Mouse (Mus musculus) intestine, postnatal 0 days (tissue): ENCODE measurements at regions not wholly inside any gene's neighbourhood (a gene's known extent, or its start where the extent isn't known, plus 50 kb on each side); places are given as distances from the start of the nearest gene placed in this dataset.

ENCODE experiments used
- ATAC-seq: fragments of 200-750 bp; cut with Nextera tagmentation; 2 replicates; pipeline ENCODE4 v1.8.0; 2017; ENCODE audit warnings: mild to moderate bottlenecking, moderate TSS enrichment, moderate library complexity
- H3K27ac ChIP-seq: fragments of 300-500 bp; sonication (generic); 2 replicates; pipeline ENCODE4 v1.5.1; 2014; ENCODE audit warnings: mild to moderate bottlenecking, low read depth, low read length, moderate library complexity
- H3K27me3 ChIP-seq: fragments of 300-500 bp; sonication (generic); replicated peaks from 2 replicates; pipeline ENCODE4 v1.6.1; 2014; ENCODE audit warnings: low read length, mixed read lengths; ENCODE audit not compliant: control insufficient read depth, insufficient read depth
- H3K36me3 ChIP-seq: fragments of 300-500 bp; sonication (generic); 2 replicates; pipeline ENCODE4 v1.6.1; 2014; ENCODE audit warnings: mild to moderate bottlenecking, moderate library complexity; ENCODE audit not compliant: control insufficient read depth, insufficient read depth
- H3K4me1 ChIP-seq: fragments of 300-500 bp; sonication (generic); replicated peaks from 2 replicates; pipeline ENCODE4 v1.6.1; 2014; ENCODE audit warnings: antibody characterized with exemption, low read length, mixed read lengths; ENCODE audit not compliant: control insufficient read depth, insufficient read depth
- H3K4me2 ChIP-seq: fragments of 300-500 bp; sonication (generic); replicated peaks from 2 replicates; pipeline ENCODE4 v1.6.1; 2014; ENCODE audit warnings: low read depth, mild to moderate bottlenecking, moderate library complexity
- H3K4me3 ChIP-seq: fragments of 300-500 bp; sonication (generic); 2 replicates; pipeline ENCODE4 v1.5.1; 2014; ENCODE audit warnings: low read depth, low read length
- H3K9ac ChIP-seq: fragments of 300-500 bp; sonication (generic); 2 replicates; pipeline ENCODE4 v1.6.1; 2014; ENCODE audit warnings: mild to moderate bottlenecking, low read depth, low read length
- H3K9me3 ChIP-seq: fragments of 300-500 bp; sonication (generic); 2 replicates; pipeline ENCODE4 v1.6.1; 2016; ENCODE audit warnings: mixed run types; ENCODE audit not compliant: control insufficient read depth
- CTCF ChIP-seq: sonication (generic); IDR thresholded peaks from 2 replicates; pipeline ENCODE4 v1.5.1; 2016; ENCODE audit warnings: low read depth, mild to moderate bottlenecking, control low read depth, antibody characterized with exemption, moderate library complexity
- WGBS: fragments of 180-500 bp; shearing (Covaris S2); extraction: QIAGEN DNeasy Blood & Tissue Kit; methylation state at CpG from one replicate; pipeline ENCODE4 v1.1.7; 2014; 5-methylcytosine and 5-hydroxymethylcytosine counted together

DNA sequence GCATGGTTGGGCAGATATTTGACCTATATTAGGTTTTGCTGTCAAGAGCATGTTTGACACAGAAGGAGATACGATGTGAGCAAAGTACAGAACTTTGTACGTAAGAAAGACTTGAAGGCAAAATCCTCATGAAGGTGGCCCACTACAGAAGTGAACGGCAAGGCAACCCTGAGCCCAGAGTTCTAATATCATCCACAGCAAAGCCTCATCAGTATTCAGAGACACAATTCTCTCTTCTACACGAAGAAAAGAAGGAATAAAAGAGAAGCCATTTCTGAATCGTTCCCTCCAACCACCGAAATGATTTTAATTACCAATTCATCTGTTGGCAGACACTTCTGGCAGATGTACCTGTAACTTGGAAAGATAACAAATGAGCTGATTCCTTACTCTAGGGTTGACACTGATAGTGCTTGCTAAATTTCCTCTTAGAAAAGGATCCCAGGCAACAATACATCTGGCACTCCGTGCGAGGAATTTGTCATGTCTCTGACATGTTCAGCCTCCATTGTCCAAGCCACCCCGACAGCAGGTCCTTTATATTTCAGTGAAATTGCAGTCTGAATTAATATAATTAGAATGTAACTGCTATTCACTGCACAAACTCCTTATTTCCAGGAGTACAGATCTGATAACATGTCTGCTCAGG, 130.3 kb downstream of the Btg1 start:
- no peak for ATAC-seq
- no peaks in the 10 kb centered on the region; the same call in 1 of the 2 replicates for H3K4me1 ChIP-seq
- TF ChIP-seq CTCF = no peak
- H3K27me3 ChIP-seq = no peaks in the 10 kb centered on the region
- WGBS = 88% methylated on average over 9 of the region's 9 CpGs
- H3K4me2 ChIP-seq = no peak overlapping the region
- no peak overlapping the region for H3K9ac ChIP-seq
- H3K4me3 ChIP-seq = no peak overlapping the region
- H3K9me3 ChIP-seq = no peaks in the 10 kb centered on the region
- H3K27ac ChIP-seq = no peak overlapping the region
- H3K36me3 ChIP-seq = no peaks in the 10 kb centered on the region

DNA sequence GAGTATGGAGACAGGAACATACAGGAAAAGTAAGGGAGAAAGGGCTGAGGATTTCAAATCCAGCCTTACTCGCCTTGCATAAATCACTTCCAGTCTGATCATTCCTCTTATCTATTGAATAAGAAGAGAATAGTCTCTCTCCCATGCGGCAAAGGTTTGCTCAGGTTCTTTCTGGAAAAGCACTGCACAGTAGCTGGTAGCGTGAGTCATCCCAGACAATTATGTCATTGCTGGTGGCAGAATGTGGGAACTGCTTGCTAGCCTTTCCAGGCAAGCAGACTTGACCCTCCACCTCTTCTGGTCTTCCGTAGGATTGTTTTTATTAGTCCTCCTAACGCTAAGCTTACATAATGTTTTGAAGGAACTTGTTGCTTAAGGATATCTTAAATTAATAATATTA, 134.1 kb downstream of the Btg1 start:
- Histone ChIP-seq H3K36me3 (no peaks in the 10 kb centered on the region), H3K4me3 (no peak overlapping the region), H3K27ac (no peak overlapping the region), H3K4me2 (peak overlapping the region; percentile 54; the same call in 1 of the 2 replicates), H3K9ac (no peak overlapping the region), H3K9me3 (no peaks in the 10 kb centered on the region), H3K27me3 (no peaks in the 10 kb centered on the region), H3K4me1 (no peaks in the 10 kb centered on the region; the same call in 1 of the 2 replicates)
- WGBS = 27% methylated on average over 5 of the region's 5 CpGs
- ATAC-seq = no peak
- no peak for TF ChIP-seq CTCF

DNA sequence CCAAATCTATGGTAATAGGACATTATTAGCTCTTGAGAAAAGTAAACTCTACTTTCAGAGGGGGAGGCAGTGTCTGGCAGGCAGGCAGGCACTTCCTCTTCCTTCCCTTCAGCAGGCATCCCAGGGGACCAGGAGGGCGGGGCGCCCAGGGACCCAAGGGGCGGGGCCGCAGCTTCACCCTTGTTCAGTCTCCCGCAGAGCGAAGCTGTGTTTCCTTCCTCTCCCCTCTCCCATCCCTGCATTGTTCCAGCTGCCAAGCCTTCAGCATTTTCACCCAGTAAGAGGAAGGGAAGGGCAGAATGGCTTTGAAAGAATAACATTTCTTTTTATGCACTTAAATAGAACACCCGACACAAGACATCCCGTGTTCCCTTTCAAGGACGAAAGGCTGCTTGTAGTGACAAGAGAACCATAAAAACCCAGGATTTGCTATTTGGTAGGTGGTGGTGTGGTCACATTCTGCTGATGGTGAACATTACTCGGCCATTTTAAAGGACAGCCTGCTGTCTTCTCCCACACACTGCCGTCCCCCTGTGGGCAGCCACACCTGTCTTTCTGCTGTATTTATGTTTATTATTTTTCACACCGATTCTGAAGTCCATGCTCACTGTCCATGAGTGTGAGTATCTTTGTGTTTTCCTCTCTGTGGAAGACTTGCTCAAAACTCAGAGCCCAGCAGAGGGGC, 134.9 kb downstream of the Btg1 start:
- TF ChIP-seq CTCF = no peak
- ATAC-seq = peak; percentile 77; the same call in 1 of the 2 replicates
- peak overlapping the region; percentile 54 for H3K4me2 ChIP-seq
- H3K4me3 ChIP-seq = no peak overlapping the region
- H3K27ac ChIP-seq = no peak overlapping the region
- H3K9ac ChIP-seq = no peak overlapping the region
- H3K4me1 ChIP-seq = no peaks in the 10 kb centered on the region; the same call in 1 of the 2 replicates
- WGBS = 9% methylated on average over 12 of the region's 12 CpGs
- H3K9me3 ChIP-seq = no peaks in the 10 kb centered on the region
- H3K27me3 ChIP-seq = no peaks in the 10 kb centered on the region
- H3K36me3 ChIP-seq = no peaks in the 10 kb centered on the region

DNA sequence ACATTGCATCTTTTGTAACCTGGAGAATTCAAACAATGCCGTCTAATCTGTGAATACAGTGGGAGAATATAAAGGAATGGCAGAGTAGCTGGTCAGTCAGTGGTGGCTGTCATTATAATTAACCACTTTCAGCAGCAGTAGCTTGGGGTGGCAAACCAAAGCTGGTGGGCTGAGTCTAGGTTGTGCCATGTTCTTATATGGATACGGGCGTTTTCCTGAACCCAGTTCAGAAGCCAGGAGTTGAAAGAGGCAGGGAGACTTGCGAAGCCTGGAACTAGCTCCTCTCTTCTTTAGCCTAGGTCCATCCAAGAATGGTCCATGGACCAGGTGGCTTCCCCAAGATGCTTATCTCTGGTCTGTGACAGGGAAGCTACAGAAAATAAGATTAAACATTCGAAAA, 135.7 kb downstream of the Btg1 start:
- no peak for ATAC-seq
- WGBS = 96% methylated on average over 5 of the region's 5 CpGs
- no peaks in the 10 kb centered on the region; the same call in 1 of the 2 replicates for H3K4me1 ChIP-seq
- H3K4me3 ChIP-seq = no peak overlapping the region
- no peak overlapping the region for H3K9ac ChIP-seq
- H3K4me2 ChIP-seq = no peak overlapping the region
- H3K9me3 ChIP-seq = no peaks in the 10 kb centered on the region
- no peaks in the 10 kb centered on the region for H3K27me3 ChIP-seq
- no peak overlapping the region for H3K27ac ChIP-seq
- no peak for TF ChIP-seq CTCF
- no peaks in the 10 kb centered on the region for H3K36me3 ChIP-seq

DNA sequence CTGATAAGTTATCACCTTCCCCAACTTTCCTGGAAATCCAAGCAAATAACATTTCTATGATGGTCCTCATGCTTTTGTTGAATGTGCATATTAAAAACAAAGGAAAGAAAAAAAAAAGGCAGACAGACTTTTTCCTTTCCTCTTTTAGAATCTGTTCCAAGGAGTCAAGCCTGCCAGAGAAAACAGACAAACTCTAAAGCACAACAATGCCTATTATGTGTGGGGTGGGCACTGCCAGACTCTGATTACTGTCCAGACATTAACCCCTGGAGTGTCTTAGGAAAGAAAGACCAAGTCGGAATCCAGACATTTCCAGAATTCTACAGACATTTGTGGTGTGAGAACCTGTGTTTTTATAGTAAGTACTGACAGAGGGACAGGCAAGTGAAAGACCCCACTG, 136.7 kb downstream of the Btg1 start:
- H3K9me3 ChIP-seq = no peaks in the 10 kb centered on the region
- no peaks in the 10 kb centered on the region for H3K27me3 ChIP-seq
- H3K4me1 ChIP-seq = no peaks in the 10 kb centered on the region; the same call in 1 of the 2 replicates
- ATAC-seq = no peak
- H3K36me3 ChIP-seq = no peaks in the 10 kb centered on the region
- H3K27ac ChIP-seq = no peak overlapping the region
- WGBS = 81% methylated on average over 1 of the region's 1 CpGs
- TF ChIP-seq CTCF = no peak
- H3K4me3 ChIP-seq = no peak overlapping the region
- no peak overlapping the region for H3K4me2 ChIP-seq
- H3K9ac ChIP-seq = no peak overlapping the region

DNA sequence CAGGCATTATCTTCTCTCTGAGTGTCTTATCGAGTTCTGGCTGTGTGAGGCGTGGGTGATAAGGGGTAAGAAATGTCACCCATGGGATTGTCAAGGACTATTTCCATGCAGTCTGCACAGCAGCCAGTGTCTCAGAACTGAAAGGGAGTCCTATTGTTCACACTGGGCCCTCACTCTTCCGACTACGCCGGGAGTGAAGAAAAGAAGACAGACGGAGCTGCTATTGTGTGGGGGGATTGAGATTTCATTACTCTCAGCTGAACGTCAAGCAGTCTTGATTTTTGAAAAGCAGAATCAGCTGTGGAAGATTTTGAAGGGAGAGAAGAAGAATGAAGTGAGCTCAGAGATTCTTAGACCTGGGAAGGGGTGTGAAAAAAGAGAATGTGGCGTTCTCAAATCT, 138.9 kb downstream of the Btg1 start:
- Histone ChIP-seq H3K9me3 (no peaks in the 10 kb centered on the region), H3K4me3 (no peak overlapping the region), H3K36me3 (no peaks in the 10 kb centered on the region), H3K4me2 (no peak overlapping the region), H3K4me1 (no peaks in the 10 kb centered on the region; the same call in 1 of the 2 replicates), H3K9ac (no peak overlapping the region), H3K27me3 (no peaks in the 10 kb centered on the region), H3K27ac (no peak overlapping the region)
- TF ChIP-seq CTCF = no peak
- WGBS = 55% methylated on average over 8 of the region's 8 CpGs
- no peak for ATAC-seq
